In genomic region chr6:50009856-50010255, GRCm38 (mm10) we compare ENCODE assay signal across 19 mouse cellular contexts.
DNase-seq lines count a peak whose midpoint lies in the region; ATAC-seq and TF ChIP-seq lines count a peak whose summit lies in the region.
"Had no signal": no experiment of that assay in that cellular context is flagged by ENCODE, and none has a peak within 500 bp of the region (broad histone marks: within the 10 kb centered on the region; RNA-seq: fewer than 3 reads in every experiment).

No protein-coding gene starts in this region.

- H3K27me3 ChIP-seq in spleen, adult 2 months (ENCODE audit: control insufficient read depth, insufficient read depth, low read length), result no peaks in the 10 kb centered on the region
- no peaks in the 10 kb centered on the region for H3K27me3 ChIP-seq in forebrain, postnatal 0 days (ENCODE audit: insufficient read depth, low read length)
- H3K27me3 ChIP-seq: embryonic facial prominence, embryonic 15.5 days; hindbrain, embryonic 13.5 days had no signal

- peak; percentile 81 for ATAC-seq in forebrain, postnatal 0 days
- ATAC-seq: hindbrain, postnatal 0 days had no signal

- peaks cover 12% of the 10 kb centered on the region; the same call in 1 of the 2 replicates for H3K4me1 ChIP-seq in spleen, adult 2 months (ENCODE audit: control insufficient read depth, insufficient read depth, insufficient read length)
- H3K4me1 ChIP-seq in forebrain, postnatal 0 days (ENCODE audit: insufficient read depth), result no peaks in the 10 kb centered on the region; the same call in 1 of the 2 replicates

- no peaks in the 10 kb centered on the region for H3K36me3 ChIP-seq in spleen, adult 2 months (ENCODE audit: control insufficient read depth, insufficient read depth, low read length)
- no peaks in the 10 kb centered on the region for H3K36me3 ChIP-seq in forebrain, postnatal 0 days (ENCODE audit: insufficient read depth)
- H3K36me3 ChIP-seq: embryonic facial prominence, embryonic 15.5 days; hindbrain, embryonic 13.5 days had no signal

- DNase-seq in heart, adult 11 months, result peak; percentile 61
- no peak for DNase-seq in heart, adult 18-20 months
- DNase-seq in spleen, adult 2 months (ENCODE audit: low read depth in 1 of 2, low spot score in 2 of 2), result no peak
- DNase-seq in spleen, adult 12 weeks (ENCODE audit: low spot score), result no peak
- DNase-seq in brain, embryonic 18.5 days (ENCODE audit: low read depth, low spot score), result peak; percentile 32
- peak; percentile 57 for DNase-seq in forebrain, postnatal 0 days
- no peak for DNase-seq in right cerebral cortex, postnatal 36 days (ENCODE audit: low spot score in 2 of 2)
- DNase-seq: adrenal gland, adult 2 months; adrenal gland, postnatal 25 days; cerebellum, adult 11 months; cerebellum, adult 8-10 months; cerebellum, postnatal 14 days; embryo, embryonic 11 days; gastrocnemius, adult 2 months; heart, adult 2 months had no signal

- no peak overlapping the region for H3K9ac ChIP-seq in forebrain, postnatal 0 days
- H3K9ac ChIP-seq: embryonic facial prominence, embryonic 15.5 days; hindbrain, embryonic 13.5 days had no signal

- 82% methylated on average over 5 of the region's 5 CpGs for WGBS in spleen, adult 2 months
- 51% methylated on average over 5 of the region's 5 CpGs for WGBS in forebrain, postnatal 0 days

- no peaks in the 10 kb centered on the region for H3K9me3 ChIP-seq in forebrain, postnatal 0 days (ENCODE audit: low read length)
- H3K9me3 ChIP-seq: embryonic facial prominence, embryonic 15.5 days; hindbrain, embryonic 13.5 days had no signal

- TF ChIP-seq CTCF in spleen, adult 2 months (IDR thresholded peaks at IDR 0.05; ENCODE audit: extremely low read depth, insufficient read depth, insufficient read length, insufficient replicate concordance), result no peak
- TF ChIP-seq CTCF in forebrain, postnatal 0 days (IDR thresholded peaks at IDR 0.05; ENCODE audit: low read depth), result no peak

- H3K4me2 ChIP-seq in forebrain, postnatal 0 days (ENCODE audit: low read depth), result no peak overlapping the region
- H3K4me2 ChIP-seq: embryonic facial prominence, embryonic 15.5 days; hindbrain, embryonic 13.5 days had no signal

- H3K4me3 ChIP-seq in spleen, adult 2 months (ENCODE audit: extremely low read depth, insufficient read depth, insufficient read length), result no peak overlapping the region
- no peak overlapping the region for H3K4me3 ChIP-seq in forebrain, postnatal 0 days (ENCODE audit: low read depth, low read length)
- H3K4me3 ChIP-seq: embryonic facial prominence, embryonic 15.5 days; erythroblast, embryonic 14.5 days; gastrocnemius, adult 2 months; heart, adult 2 months; hindbrain, embryonic 13.5 days had no signal

- peak overlapping the region; percentile 22; the same call in 1 of the 2 replicates for H3K27ac ChIP-seq in spleen, adult 2 months (ENCODE audit: insufficient read depth, low read length)
- H3K27ac ChIP-seq in forebrain, postnatal 0 days (ENCODE audit: low read depth, low read length), result no peak overlapping the region
- H3K27ac ChIP-seq: embryonic facial prominence, embryonic 15.5 days; gastrocnemius, adult 2 months; heart, adult 2 months; hindbrain, embryonic 13.5 days; hindbrain, postnatal 0 days had no signal

- TF ChIP-seq POLR2A in spleen, adult 2 months (IDR thresholded peaks at IDR 0.05; ENCODE audit: low read depth, low read length), result no peak

Comparison
In these comparisons a context has a peak if more than half of its experiments do, and no peak if none do; other contexts are left out.
1. DNase-seq: peak in heart, adult 11 months (single experiment), brain, embryonic 18.5 days (single experiment) and forebrain, postnatal 0 days (single experiment); none in heart, adult 18-20 months (0 of 2), spleen, adult 2 months (0 of 2), spleen, adult 12 weeks (single experiment) and right cerebral cortex, postnatal 36 days (0 of 2).